Mouse (Mus musculus) neural tube, embryonic 11.5 days (tissue): ENCODE data around the gene Zbtb39. TPM values are rescaled to one million over a fixed set of nuclear protein-coding genes. Genes with fewer than 3 reads are reported as not detected.
"Not testable (repeated sequence)": the region's sequence is repeated elsewhere in the genome, so short reads cannot be mapped to it uniquely, and the experiment has no call there.

Experiments used
- ATAC-seq: fragments of 200-750 bp; cut with Nextera tagmentation; 2 replicates; pipeline ENCODE4 v1.8.0; 2017; ENCODE audit warnings: moderate number of reproducible peaks, mild to moderate bottlenecking, moderate TSS enrichment, moderate library complexity; ENCODE audit not compliant: insufficient read depth, low FRiP score, low TSS enrichment
- DNase-seq: peaks from one replicate; pipeline ENCODE4 v3.0.0-alpha.2; 2015; ENCODE audit warnings: low spot score
- H3K27ac ChIP-seq: fragments of 300-500 bp; sonication (generic); 2 replicates; pipeline ENCODE4 v1.5.1; 2014; ENCODE audit warnings: low read depth, mild to moderate bottlenecking, low read length
- H3K27me3 ChIP-seq: fragments of 300-500 bp; sonication (generic); 2 replicates; pipeline ENCODE4 v1.6.1; 2014; ENCODE audit warnings: mild to moderate bottlenecking, low read length, mixed read lengths; ENCODE audit not compliant: control insufficient read depth, insufficient read depth
- H3K36me3 ChIP-seq: fragments of 300-500 bp; sonication (generic); 2 replicates; pipeline ENCODE4 v1.6.1; 2014; ENCODE audit warnings: mild to moderate bottlenecking, low read length, moderate library complexity, mixed read lengths; ENCODE audit not compliant: control insufficient read depth, insufficient read depth
- H3K4me1 ChIP-seq: fragments of 300-500 bp; sonication (generic); 2 replicates; pipeline ENCODE4 v1.6.1; 2014; ENCODE audit warnings: low read length, mixed read lengths; ENCODE audit not compliant: control insufficient read depth, insufficient read depth
- H3K4me2 ChIP-seq: fragments of 300-500 bp; sonication (generic); 2 replicates; pipeline ENCODE4 v1.6.1; 2014; ENCODE audit warnings: low read depth, mild to moderate bottlenecking, moderate library complexity
- H3K4me3 ChIP-seq: fragments of 300-500 bp; sonication (generic); 2 replicates; pipeline ENCODE4 v1.5.1; 2014; ENCODE audit warnings: low read depth, low read length
- H3K9ac ChIP-seq: fragments of 300-500 bp; sonication (generic); 2 replicates; pipeline ENCODE4 v1.6.1; 2014; ENCODE audit warnings: mild to moderate bottlenecking, low read length
- H3K9me3 ChIP-seq: fragments of 300-500 bp; sonication (generic); 2 replicates; pipeline ENCODE4 v1.6.1; 2016; ENCODE audit warnings: low read length; ENCODE audit not compliant: control insufficient read depth
- WGBS: fragments of 180-500 bp; shearing (Covaris S2); extraction: QIAGEN DNeasy Blood & Tissue Kit; methylation state at CpG from one replicate; pipeline ENCODE4 v1.1.7; 2014; 5-methylcytosine and 5-hydroxymethylcytosine counted together
- polyA plus RNA-seq: library from polyadenylated mRNA; unstranded; fragments of >200 nt; fragmentation: Nextera tagmentation; extraction: Ambion mirVana; gene quantifications from 2 replicates; pipeline ENCODE4 v1.2.1, GENCODE M21; 2014

Zbtb39 gene
- polyA plus RNA-seq, 1 experiment from 2014 or later = 7.0 TPM

DNA sequence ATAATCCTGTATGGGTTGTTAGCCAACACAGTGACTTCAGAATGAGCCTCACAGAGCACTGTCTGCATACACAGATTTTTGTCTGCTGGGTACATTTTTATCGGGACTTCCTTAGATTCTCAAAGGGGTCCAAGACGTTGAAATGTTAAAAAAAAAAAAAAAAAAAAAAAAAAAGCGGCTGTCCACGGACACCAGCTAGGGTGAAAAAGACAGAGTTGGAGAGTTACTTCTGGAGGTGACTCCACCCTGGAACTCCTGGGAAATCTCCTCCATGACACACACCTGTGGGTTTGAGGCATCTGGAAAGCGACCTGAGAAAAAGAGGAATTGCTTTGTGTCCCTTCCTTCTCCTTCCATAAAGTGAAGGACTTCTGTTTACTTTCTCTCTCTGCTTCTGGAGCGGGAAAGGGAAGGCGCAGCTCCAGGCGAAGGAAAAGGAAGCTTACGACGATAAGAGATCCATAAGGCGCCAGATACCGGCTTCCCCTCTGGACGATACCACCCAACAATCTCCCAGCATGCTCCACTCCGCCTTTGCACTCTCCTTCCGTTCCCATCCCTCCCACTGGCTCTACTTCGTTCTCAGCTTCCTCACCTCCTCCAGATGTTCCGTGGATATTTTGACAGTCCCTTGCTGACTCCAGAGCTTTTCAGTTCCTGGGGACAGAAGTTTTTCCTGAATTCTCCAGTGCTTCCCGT, 16.6 kb downstream of the Zbtb39 start:
- Histone ChIP-seq H3K4me2 (no peak overlapping the region), H3K4me1 (no peaks in the 10 kb centered on the region), H3K27ac (no peak overlapping the region), H3K4me3 (no peak overlapping the region), H3K27me3 (no peaks in the 10 kb centered on the region), H3K9ac (no peak overlapping the region), H3K9me3 (no peaks in the 10 kb centered on the region), H3K36me3 (no peaks in the 10 kb centered on the region)
- WGBS = 52% methylated on average over 18 of the region's 18 CpGs
- ATAC-seq (no peak), DNase-seq (no peak)

DNA sequence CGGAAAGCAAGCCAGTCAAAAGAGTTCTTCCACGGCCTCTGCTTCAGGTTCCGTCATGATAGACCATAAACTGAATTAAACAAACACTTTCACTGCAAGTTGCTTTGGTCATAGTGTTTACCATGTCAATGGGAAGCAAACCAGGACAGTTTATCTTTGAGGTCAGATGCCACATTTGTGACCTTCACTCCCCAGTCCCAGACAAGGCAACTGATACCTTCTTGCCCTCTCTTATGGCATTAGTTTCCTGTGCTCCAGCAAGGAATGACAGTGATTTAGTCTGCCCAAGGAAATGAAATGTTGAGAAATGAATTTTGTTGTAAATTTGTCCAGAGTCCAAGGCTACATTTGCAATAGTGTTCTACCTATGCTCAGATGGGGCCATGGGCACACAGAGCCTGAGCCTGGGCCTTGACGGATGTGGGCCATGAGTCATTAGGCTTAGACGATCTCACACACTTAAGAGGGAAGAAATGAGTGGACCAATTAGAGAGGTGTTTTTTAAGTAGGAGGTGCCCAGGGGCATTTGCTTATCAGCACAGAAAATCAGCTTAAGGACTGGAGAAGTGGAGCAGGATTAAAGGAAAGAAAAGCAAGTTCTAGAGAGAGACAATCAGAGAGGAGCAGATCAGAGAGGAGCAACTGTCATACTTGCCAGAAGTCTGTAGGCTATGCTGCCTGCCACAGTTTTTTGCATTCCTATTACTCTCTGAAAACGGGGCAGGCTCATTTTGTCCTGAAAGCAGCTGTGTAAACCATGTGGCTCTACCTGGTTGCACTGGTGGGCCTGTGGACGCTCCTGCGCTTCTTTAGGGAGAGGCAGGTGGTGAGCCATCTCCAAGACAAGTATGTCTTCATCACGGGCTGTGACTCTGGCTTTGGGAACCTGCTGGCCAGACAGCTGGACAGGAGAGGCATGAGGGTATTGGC, 20.1 kb downstream of the Zbtb39 start, which contains the start of the genes Rdh1 and Rdh16f1:
Gene Rdh1 (plus strand): TSS at position 541 of the 930 bp plus-strand sequence.
Gene Rdh16f1 (plus strand): TSS at position 607 of the 930 bp plus-strand sequence.
- Histone ChIP-seq H3K9ac (no peak within 1 kb of the TSS), H3K9me3 (no peaks in the 10 kb centered on the region), H3K4me2 (no peak within 1 kb of the TSS), H3K4me3 (no peak within 1 kb of the TSS), H3K27ac (no peak within 1 kb of the TSS), H3K36me3 (no peaks in the 10 kb centered on the region), H3K27me3 (no peaks in the 10 kb centered on the region), H3K4me1 (no peaks in the 10 kb centered on the region)
- no peak for DNase-seq
- 81% methylated on average over 9 of the region's 9 CpGs for WGBS
- ATAC-seq = no peak

DNA sequence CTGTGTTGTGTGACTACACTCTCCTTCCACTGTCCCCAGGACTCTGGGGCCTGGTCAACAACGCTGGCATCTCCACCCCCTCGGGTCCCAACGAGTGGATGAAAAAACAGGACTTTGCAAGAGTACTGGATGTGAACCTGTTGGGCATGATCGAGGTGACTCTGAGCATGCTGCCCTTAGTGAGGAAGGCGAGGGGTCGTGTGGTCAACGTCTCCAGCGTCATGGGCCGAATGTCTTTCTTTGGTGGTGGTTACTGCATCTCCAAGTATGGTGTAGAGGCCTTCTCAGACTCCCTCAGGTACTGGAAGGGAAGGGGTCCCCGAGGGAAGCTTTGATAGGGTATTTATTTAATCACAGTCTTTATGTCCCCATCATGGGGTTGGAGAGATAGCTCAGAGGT, 23.6 kb downstream of the Zbtb39 start:
- H3K27ac ChIP-seq, H3K4me2 ChIP-seq, H3K36me3 ChIP-seq, H3K4me1 ChIP-seq, DNase-seq, H3K9ac ChIP-seq, H3K4me3 ChIP-seq, H3K9me3 ChIP-seq, ATAC-seq, H3K27me3 ChIP-seq: not testable (repeated sequence)
- WGBS = 87% methylated on average over 10 of the region's 10 CpGs

DNA sequence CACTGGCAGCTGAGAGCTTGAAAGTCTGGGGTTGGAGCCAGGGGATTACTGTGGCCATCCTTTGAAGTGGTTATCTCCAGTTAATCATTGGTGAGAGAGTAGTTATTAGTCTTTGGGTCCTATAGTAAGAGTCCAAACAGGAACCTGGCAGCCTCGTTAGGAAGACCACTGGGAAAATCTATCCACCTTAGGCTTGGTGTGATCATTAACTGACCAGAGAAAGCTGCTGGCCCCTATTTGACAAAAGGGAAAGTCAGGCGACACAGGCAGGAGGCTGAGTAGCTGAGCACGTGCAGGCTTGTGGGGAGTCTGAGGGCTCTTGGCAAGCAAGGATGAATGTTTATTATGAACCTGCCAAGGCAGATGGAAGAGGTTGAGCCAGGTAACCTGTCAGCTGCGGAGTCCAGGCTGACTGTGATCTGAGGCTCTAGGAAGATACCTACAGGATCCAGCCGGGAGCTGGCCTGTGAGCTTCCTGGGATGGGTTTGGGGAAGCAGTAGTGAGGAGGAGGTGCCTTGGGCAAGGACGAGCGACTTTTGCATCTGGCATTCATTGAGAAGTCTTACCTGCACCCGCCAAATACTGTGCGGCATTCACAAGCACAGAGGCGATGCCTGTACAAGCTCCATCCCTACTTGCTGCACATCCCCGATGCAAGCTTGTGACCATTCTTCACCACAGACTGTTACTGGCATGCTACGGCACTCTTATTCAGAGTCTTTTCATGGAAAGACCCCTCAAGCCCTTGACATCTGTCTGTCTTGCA, 24.8 kb downstream of the Zbtb39 start:
- H3K4me3 ChIP-seq = no peak overlapping the region
- no peaks in the 10 kb centered on the region for H3K36me3 ChIP-seq
- WGBS = 66% methylated on average over 12 of the region's 12 CpGs
- no peak for DNase-seq
- no peaks in the 10 kb centered on the region for H3K4me1 ChIP-seq
- no peak for ATAC-seq
- H3K4me2 ChIP-seq = no peak overlapping the region
- H3K9me3 ChIP-seq = no peaks in the 10 kb centered on the region
- no peaks in the 10 kb centered on the region for H3K27me3 ChIP-seq
- no peak overlapping the region for H3K9ac ChIP-seq
- no peak overlapping the region for H3K27ac ChIP-seq

DNA sequence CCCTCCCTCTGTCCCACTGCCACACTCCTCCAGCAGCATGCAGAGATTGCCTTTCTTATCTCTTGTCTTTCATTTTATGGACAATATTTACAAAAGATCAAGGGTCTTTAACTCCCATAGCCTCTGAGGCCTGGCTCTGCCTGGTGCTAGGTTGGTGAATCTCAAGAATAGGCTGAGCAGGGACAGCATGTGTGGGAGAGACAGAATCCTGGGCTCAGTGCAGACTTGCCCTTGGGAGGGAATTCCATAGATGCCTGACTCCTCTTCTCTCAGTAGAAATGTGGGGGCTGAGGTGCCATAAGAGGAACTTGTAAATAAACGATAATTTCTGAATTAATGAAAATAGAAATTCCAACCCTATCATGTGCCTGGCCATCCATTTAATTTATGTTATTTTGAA, 27.2 kb downstream of the Zbtb39 start:
- Histone ChIP-seq H3K4me2 (no peak overlapping the region), H3K27me3 (no peaks in the 10 kb centered on the region), H3K9me3 (no peaks in the 10 kb centered on the region), H3K36me3 (no peaks in the 10 kb centered on the region), H3K4me3 (no peak overlapping the region), H3K27ac (no peak overlapping the region), H3K4me1 (no peaks in the 10 kb centered on the region), H3K9ac (no peak overlapping the region)
- DNase-seq = no peak
- ATAC-seq = no peak
- 87% methylated on average over 1 of the region's 1 CpGs for WGBS

DNA sequence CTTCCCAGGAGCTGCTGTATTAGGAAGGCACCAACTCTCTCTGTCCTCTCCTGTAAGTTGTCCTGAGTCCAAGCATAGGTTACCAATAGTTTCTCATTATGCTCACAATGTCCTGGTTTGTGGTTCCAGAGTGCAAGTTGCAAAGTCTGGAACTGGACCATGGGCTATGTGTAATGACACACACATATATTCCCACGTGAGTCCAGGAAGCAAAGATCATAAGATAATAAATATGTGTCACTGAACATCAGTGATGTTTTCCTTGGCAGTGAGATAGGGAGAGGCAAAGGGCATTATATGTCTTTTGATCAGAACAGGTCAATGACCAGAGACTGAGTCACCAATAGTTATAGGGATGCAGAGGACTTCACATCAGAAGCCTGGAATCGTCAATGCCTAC, 36.7 kb downstream of the Zbtb39 start, which contains the start of gene Rdh9:
Gene Rdh9 (plus strand): TSS at position 376 of the 400 bp plus-strand sequence.
- ATAC-seq = no peak
- H3K36me3 ChIP-seq = no peaks in the 10 kb centered on the region
- H3K4me2 ChIP-seq = no peak within 1 kb of the TSS
- no peaks in the 10 kb centered on the region for H3K9me3 ChIP-seq
- no peak within 1 kb of the TSS for H3K27ac ChIP-seq
- no peak within 1 kb of the TSS for H3K9ac ChIP-seq
- no peak for DNase-seq
- WGBS = 89% methylated on average over 2 of the region's 2 CpGs
- no peak within 1 kb of the TSS for H3K4me3 ChIP-seq
- no peaks in the 10 kb centered on the region for H3K27me3 ChIP-seq
- H3K4me1 ChIP-seq = no peaks in the 10 kb centered on the region

DNA sequence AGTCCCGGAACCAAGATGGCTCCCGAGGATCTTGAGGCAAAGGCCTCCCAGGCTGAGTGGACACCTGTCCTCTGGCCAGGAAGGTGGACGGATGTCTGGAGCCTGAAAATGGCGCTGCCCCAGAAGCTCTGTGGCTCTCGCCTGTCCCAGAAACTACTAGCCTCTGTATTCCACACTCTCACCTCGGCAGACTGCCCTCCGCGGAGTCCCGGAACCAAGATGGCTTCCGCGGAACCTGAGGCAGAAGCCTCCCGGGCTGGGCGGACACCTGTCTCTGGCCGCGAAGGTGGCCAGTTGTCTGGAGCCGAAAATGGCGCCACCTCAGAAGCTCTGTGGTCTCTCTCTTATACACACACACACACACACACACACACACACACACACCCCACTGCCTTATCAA, 43.0 kb downstream of the Zbtb39 start:
- ATAC-seq, H3K36me3 ChIP-seq, H3K4me1 ChIP-seq, H3K9me3 ChIP-seq, DNase-seq, H3K27ac ChIP-seq, H3K9ac ChIP-seq, H3K4me2 ChIP-seq, H3K4me3 ChIP-seq, H3K27me3 ChIP-seq: not testable (repeated sequence)
- WGBS = 95% methylated on average over 17 of the region's 17 CpGs

DNA sequence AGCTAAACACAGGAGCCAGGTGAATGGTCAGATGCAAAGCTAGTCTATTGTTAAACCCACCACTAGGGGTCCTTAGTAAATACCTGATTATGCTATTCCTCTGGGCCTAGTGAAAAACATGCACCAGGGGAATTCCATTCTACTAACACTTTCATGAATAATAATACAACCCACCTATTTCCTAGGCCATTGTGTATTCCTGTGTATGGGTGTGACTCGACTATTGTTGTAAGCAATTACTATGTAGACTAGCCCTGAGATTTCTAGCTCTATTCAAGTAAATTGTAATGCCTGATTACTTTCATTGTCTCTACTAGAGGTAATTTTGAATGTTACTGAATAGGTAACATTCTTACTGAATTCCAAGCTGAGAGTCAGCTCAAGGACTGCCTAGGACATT, 46.1 kb downstream of the Zbtb39 start:
- not testable (repeated sequence) for DNase-seq, H3K4me3 ChIP-seq, H3K9ac ChIP-seq, H3K27me3 ChIP-seq, H3K27ac ChIP-seq, H3K9me3 ChIP-seq, H3K36me3 ChIP-seq, ATAC-seq, H3K4me1 ChIP-seq, H3K4me2 ChIP-seq
- 85% methylated on average over 1 of the region's 1 CpGs for WGBS
